Mouse (Mus musculus) forebrain, embryonic 15.5 days (tissue): ENCODE results near the gene Mapre1. TPM values are rescaled to one million over a fixed set of nuclear protein-coding genes. Genes with fewer than 3 reads are reported as not detected.
"Not testable (repeated sequence)": the region's sequence is repeated elsewhere in the genome, so short reads cannot be mapped to it uniquely, and the experiment has no call there.

Experiments
- ATAC-seq: fragments of 200-750 bp; cut with Nextera tagmentation; replicated peaks from 2 replicates; pipeline ENCODE4 v1.8.0; 2017; ENCODE audit warnings: mild to moderate bottlenecking, moderate TSS enrichment, moderate library complexity
- H3K27ac ChIP-seq: fragments of 300-500 bp; sonication (generic); replicated peaks from 2 replicates; pipeline ENCODE4 v1.5.1; 2015; ENCODE audit warnings: mild to moderate bottlenecking, inconsistent platforms
- H3K27me3 ChIP-seq: fragments of 300-500 bp; sonication (generic); 2 replicates; pipeline ENCODE4 v1.6.1; 2015; ENCODE audit warnings: inconsistent platforms
- H3K36me3 ChIP-seq: fragments of 300-500 bp; sonication (generic); 2 replicates; pipeline ENCODE4 v1.6.1; 2015; ENCODE audit warnings: mild to moderate bottlenecking, inconsistent platforms
- H3K4me1 ChIP-seq: fragments of 300-500 bp; sonication (generic); 2 replicates; pipeline ENCODE4 v1.6.1; 2015; ENCODE audit warnings: inconsistent platforms
- H3K4me2 ChIP-seq: fragments of 300-500 bp; sonication (generic); replicated peaks from 2 replicates; pipeline ENCODE4 v1.6.1; 2015; ENCODE audit warnings: mild to moderate bottlenecking, inconsistent platforms
- H3K4me3 ChIP-seq: fragments of 300-500 bp; sonication (generic); 2 replicates; pipeline ENCODE4 v1.5.1; 2015; ENCODE audit warnings: mild to moderate bottlenecking, inconsistent platforms
- H3K9ac ChIP-seq: fragments of 300-500 bp; sonication (generic); replicated peaks from 2 replicates; pipeline ENCODE4 v1.6.1; 2015; ENCODE audit warnings: mild to moderate bottlenecking, inconsistent platforms
- H3K9me3 ChIP-seq: fragments of 300-500 bp; sonication (generic); 2 replicates; pipeline ENCODE4 v1.6.1; 2016; ENCODE audit warnings: inconsistent platforms
- WGBS: fragments of 180-500 bp; shearing (Covaris S2); methylation state at CpG from one replicate; pipeline ENCODE4 v1.1.7; 2015; ENCODE audit warnings: mixed read lengths; 5-methylcytosine and 5-hydroxymethylcytosine counted together
- polyA plus RNA-seq: library from polyadenylated mRNA; unstranded; fragments of >200 nt; fragmentation: Nextera tagmentation; extraction: Ambion mirVana; gene quantifications from 2 replicates; pipeline ENCODE4 v1.2.1, GENCODE M21; 2015

Gene Mapre1
- polyA plus RNA-seq, result 399 and 423 TPM in 2 replicates

DNA sequence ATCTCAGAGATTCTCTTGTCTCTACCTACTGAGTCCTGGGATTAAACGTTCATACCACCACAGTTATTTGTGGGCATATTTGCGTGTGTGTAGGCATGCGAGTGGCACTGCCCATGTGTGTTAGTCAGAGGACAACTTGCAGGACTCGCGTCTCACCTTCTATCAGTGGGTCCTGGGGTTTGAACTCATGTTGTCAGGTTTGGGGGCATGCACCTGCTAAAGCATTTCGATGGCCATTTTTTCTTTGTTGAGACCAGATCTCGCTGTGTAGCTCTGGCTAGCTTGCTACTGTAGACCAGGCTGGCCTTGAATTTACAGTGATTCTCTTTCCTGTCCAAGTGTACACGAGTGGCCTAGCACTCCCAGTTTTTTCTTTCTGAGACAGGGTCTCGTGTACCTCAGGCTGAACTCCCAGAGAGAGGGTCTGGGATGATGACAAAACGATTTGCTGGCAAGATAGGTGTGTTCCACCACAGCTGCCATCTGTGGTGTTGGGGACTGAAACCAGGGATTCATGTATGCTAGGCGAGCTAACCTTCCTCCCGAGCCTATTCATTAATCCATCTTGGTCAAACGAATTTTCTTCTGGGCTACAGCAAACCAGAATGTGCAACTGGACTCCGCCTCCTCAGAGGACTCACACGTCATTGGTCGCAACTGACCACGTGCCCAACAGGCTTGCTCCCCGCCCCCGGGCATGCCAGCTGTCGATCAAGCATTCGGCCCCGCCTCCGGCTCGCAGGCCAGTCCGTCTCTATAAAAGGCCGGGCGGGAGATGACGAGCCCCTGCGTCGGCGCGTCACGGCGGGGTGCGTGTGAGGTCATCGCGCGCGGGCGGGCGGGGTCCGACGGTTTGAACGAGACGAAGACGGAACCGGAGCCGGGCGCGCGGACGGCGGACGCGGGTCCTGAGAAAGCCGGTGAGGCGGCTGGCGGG, at the start of gene Mapre1:
Mapre1 (plus strand) TSS at position 775 of the 937 bp plus-strand sequence.
- WGBS, result 10% methylated on average over 58 of the region's 58 CpGs
- Histone ChIP-seq H3K36me3 (no peaks in the 10 kb centered on the region), H3K9ac (peak within 1 kb of the TSS; percentile 89), H3K4me3 (peak within 1 kb of the TSS; percentile 62), H3K4me2 (peak within 1 kb of the TSS; percentile 70), H3K27ac (peak within 1 kb of the TSS; percentile 92), H3K4me1 (peaks cover 29% of the 10 kb centered on the region), H3K9me3 (no peaks in the 10 kb centered on the region), H3K27me3 (no peaks in the 10 kb centered on the region)
- peak; percentile 97 for ATAC-seq

GRCm38 (mm10) chr2:153693413-153693812, 47.7 kb upstream of the Mapre1 start:
- ATAC-seq, H3K4me1 ChIP-seq, H3K27me3 ChIP-seq, H3K4me3 ChIP-seq, H3K4me2 ChIP-seq, H3K36me3 ChIP-seq, H3K27ac ChIP-seq, H3K9ac ChIP-seq, H3K9me3 ChIP-seq: not testable (repeated sequence)
- WGBS, result 86% methylated on average over 7 of the region's 7 CpGs

DNA sequence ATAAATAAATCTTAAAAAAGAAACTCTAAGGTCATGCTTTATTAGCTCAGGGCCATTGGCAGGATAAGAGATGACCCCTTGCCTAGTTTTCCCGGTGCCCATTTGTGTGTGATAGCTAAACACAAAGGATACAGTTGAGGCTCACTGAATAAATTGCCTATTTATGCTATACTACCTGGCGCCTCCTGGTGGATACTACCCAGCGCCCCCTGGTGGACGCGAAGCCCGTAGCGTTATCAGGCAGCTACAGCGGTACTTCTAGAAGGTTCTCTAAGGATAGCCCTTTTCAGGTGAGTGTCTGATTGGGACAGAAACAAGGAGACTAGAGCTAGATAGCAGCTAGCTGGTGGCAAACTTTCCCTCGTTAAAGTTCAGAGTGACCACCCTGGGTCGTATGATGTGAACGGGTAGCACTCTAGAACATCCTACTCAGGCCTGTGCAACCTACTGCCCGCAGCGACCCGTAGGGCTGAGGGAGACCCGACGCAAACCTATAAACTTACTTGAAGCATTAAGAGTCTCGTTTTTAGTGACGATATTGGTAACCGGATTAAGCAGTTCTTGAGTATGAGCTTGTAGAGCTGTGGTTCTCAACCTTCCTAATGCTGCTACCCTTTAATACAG, 46.5 kb upstream of the Mapre1 start:
- WGBS, result 68% methylated on average over 19 of the region's 19 CpGs
- Histone ChIP-seq H3K4me3 (no peak overlapping the region), H3K4me1 (no peaks in the 10 kb centered on the region), H3K9ac (no peak overlapping the region), H3K27me3 (no peaks in the 10 kb centered on the region), H3K9me3 (no peaks in the 10 kb centered on the region), H3K27ac (no peak overlapping the region), H3K4me2 (no peak overlapping the region), H3K36me3 (no peaks in the 10 kb centered on the region)
- ATAC-seq, result no peak

- Histone ChIP-seq H3K4me3 (no peak within 1 kb of the TSS), H3K9me3 (no peaks in the 10 kb centered on the region), H3K36me3 (no peaks in the 10 kb centered on the region), H3K27ac (no peak within 1 kb of the TSS), H3K9ac (no peak within 1 kb of the TSS), H3K4me1 (no peaks in the 10 kb centered on the region), H3K4me2 (no peak within 1 kb of the TSS), H3K27me3 (no peaks in the 10 kb centered on the region)
- no peak for ATAC-seq
Measured at GRCm38 (mm10) chr2:153696352-153696751, 44.7 kb upstream of the Mapre1 start, which contains the start of gene Dnmt3c. Gene Dnmt3c, plus strand, starts transcription at chr2:153696652.

DNA sequence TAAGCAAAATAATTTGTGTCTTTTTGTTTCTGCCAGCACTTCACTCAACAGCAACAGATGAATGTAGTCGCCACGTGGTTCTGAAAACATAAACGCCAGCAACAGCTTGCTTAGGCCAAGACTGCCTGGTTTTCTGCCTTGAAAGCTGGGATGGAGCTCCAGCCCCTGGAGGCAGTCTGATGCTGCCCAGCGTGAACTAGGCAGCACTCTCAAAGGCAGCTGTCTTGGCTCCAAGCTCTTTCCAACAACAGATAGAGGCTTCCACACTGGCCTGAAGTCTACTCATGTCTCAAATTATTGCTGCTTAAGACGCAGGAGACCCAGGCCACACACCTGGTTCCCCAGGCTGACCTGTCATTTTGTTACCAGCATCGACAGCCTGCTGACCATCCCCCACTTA, 37.7 kb upstream of the Mapre1 start:
- no peak overlapping the region for H3K4me2 ChIP-seq
- no peak overlapping the region for H3K9ac ChIP-seq
- H3K27me3 ChIP-seq, result no peaks in the 10 kb centered on the region
- WGBS, result 29% methylated on average over 6 of the region's 6 CpGs
- ATAC-seq, result no peak
- H3K27ac ChIP-seq, result no peak overlapping the region
- H3K4me3 ChIP-seq, result no peak overlapping the region
- H3K9me3 ChIP-seq, result no peaks in the 10 kb centered on the region
- H3K4me1 ChIP-seq, result no peaks in the 10 kb centered on the region; the same call in 1 of the 2 replicates
- no peaks in the 10 kb centered on the region for H3K36me3 ChIP-seq

GRCm38 (mm10) chr2:153710701-153711330, 30.3 kb upstream of the Mapre1 start:
- no peak overlapping the region for H3K4me3 ChIP-seq
- WGBS, result 53% methylated on average over 8 of the region's 8 CpGs

DNA sequence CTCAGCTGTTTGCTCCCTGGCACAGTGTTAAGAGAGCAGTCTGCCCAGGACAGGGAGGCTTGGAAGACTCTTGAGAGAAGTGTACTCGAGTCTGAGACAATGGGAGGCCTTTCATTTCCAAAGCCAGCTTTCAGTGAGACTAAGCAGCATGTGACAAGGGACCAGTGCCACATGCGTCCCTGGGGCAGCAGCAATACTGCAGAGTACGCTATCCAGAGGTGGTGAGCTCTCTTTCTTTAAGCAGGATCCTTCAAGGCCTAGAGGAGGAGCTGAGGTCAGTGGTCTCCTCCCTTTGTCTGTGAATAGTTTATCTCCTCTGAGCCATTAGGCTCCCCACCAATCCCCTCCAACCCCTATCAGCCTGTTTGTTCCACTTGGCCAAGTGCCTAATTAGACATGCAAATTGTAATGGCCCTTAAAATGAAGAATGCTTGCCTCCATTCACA, 28.4 kb upstream of the Mapre1 start:
- ATAC-seq, result peak; percentile 72
- Histone ChIP-seq H3K27ac (peak overlapping the region; percentile 81), H3K36me3 (no peaks in the 10 kb centered on the region), H3K4me3 (no peak overlapping the region), H3K4me2 (no peak overlapping the region), H3K9me3 (no peaks in the 10 kb centered on the region), H3K9ac (no peak overlapping the region), H3K27me3 (no peaks in the 10 kb centered on the region), H3K4me1 (peaks cover 14% of the 10 kb centered on the region)
- WGBS, result 4% methylated on average over 3 of the region's 3 CpGs

More at GRCm38 (mm10) chr2:153710701-153711330, 30.3 kb upstream of the Mapre1 start:
- no peak for ATAC-seq
- Histone ChIP-seq H3K9ac (no peak overlapping the region), H3K9me3 (no peaks in the 10 kb centered on the region), H3K4me1 (peaks cover 14% of the 10 kb centered on the region), H3K27me3 (no peaks in the 10 kb centered on the region), H3K27ac (no peak overlapping the region), H3K36me3 (no peaks in the 10 kb centered on the region), H3K4me2 (no peak overlapping the region)

DNA sequence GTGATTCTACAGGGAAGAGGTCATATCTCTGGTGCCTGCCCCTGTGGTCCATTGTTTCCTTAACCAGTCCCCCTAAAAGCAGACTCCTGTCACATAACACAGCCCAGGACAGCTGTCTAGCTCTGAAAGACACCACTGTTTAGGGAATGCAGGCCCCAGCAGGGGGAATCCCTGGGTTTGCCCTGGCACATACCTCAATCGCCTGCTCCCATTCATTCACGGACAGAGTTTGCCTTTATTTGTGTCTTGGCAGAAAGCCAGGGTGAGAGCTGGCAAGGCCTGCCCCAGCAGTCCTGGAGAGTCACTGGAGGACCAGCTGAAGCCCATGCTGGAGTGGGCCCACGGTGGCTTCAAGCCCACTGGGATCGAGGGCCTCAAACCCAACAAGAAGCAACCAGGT, 27.8 kb upstream of the Mapre1 start:
- H3K27ac ChIP-seq, result peak overlapping the region; percentile 81
- H3K4me2 ChIP-seq, result no peak overlapping the region
- H3K4me1 ChIP-seq, result peaks cover 14% of the 10 kb centered on the region
- no peak overlapping the region for H3K9ac ChIP-seq
- ATAC-seq, result peak; percentile 85
- H3K4me3 ChIP-seq, result no peak overlapping the region
- 4% methylated on average over 4 of the region's 4 CpGs for WGBS
- H3K9me3 ChIP-seq, result no peaks in the 10 kb centered on the region
- no peaks in the 10 kb centered on the region for H3K27me3 ChIP-seq
- H3K36me3 ChIP-seq, result no peaks in the 10 kb centered on the region

DNA sequence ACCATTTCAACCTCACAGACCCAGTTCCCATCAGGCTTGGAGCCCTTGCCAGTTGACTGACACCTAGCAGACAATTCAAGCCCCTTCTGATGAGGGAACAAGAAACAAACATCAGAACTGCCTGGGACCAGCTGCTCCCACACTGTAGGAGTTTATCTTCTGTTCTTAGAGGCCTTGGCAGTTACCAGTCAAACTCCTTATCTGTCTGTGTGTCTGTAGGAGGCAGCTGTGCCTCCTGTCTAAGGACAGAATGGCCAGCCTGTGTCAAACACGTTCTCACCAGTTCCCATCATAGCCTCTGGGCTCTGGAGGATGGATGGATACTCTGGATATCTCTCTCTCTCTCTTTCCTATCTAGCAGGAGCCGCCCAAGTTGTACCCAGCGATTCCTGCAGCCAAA, 23.2 kb upstream of the Mapre1 start:
- not testable (repeated sequence) for H3K4me2 ChIP-seq, H3K27ac ChIP-seq, H3K9me3 ChIP-seq, H3K36me3 ChIP-seq, ATAC-seq, H3K4me3 ChIP-seq, H3K9ac ChIP-seq, H3K4me1 ChIP-seq, H3K27me3 ChIP-seq
- WGBS, result 82% methylated on average over 3 of the region's 3 CpGs

- Histone ChIP-seq H3K36me3 (no peaks in the 10 kb centered on the region), H3K4me1 (no peaks in the 10 kb centered on the region), H3K4me3 (no peak overlapping the region), H3K9ac (no peak overlapping the region), H3K9me3 (no peaks in the 10 kb centered on the region; the same call in 1 of the 2 replicates), H3K27ac (no peak overlapping the region), H3K4me2 (no peak overlapping the region), H3K27me3 (no peaks in the 10 kb centered on the region)
- no peak for ATAC-seq
- 93% methylated on average over 1 of the region's 1 CpGs for WGBS
Measured at GRCm38 (mm10) chr2:153723098-153723497, 18.0 kb upstream of the Mapre1 start.

- no peak overlapping the region for H3K9ac ChIP-seq
Measured at GRCm38 (mm10) chr2:153724424-153724823, 16.6 kb upstream of the Mapre1 start.

DNA sequence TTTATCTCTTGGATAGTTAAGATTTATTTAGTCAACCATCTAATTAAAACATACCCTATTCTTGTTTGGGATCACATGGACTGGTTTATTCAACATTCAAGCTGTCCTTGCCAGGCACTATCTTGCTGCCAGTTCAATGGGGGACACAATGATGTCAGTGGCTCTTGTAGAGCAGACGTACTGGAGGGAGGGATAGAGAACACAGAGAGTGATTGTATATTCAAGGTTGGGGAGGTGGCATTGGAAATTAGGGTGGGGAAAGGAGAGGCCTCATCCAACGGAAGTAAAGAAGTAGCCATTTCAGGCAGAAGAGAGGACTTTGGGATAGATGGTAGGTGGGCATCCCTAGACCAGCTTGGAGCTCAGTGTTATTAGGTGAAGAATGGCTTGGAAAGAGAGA, 16.2 kb upstream of the Mapre1 start:
- WGBS, result 40% methylated on average over 2 of the region's 2 CpGs
- H3K27ac ChIP-seq, result no peak overlapping the region
- no peak for ATAC-seq
- H3K4me3 ChIP-seq, result no peak overlapping the region
- no peaks in the 10 kb centered on the region for H3K36me3 ChIP-seq
- no peak overlapping the region for H3K4me2 ChIP-seq
- no peaks in the 10 kb centered on the region; the same call in 1 of the 2 replicates for H3K9me3 ChIP-seq
- H3K4me1 ChIP-seq, result no peaks in the 10 kb centered on the region
- no peaks in the 10 kb centered on the region for H3K27me3 ChIP-seq
- no peak overlapping the region for H3K9ac ChIP-seq

More at GRCm38 (mm10) chr2:153724424-153724823, 16.6 kb upstream of the Mapre1 start:
- ATAC-seq, result no peak
- Histone ChIP-seq H3K36me3 (no peaks in the 10 kb centered on the region), H3K4me1 (no peaks in the 10 kb centered on the region), H3K9me3 (no peaks in the 10 kb centered on the region; the same call in 1 of the 2 replicates), H3K27me3 (no peaks in the 10 kb centered on the region), H3K27ac (no peak overlapping the region), H3K4me2 (no peak overlapping the region), H3K4me3 (no peak overlapping the region)
- 77% methylated on average over 2 of the region's 2 CpGs for WGBS
